Mouse (Mus musculus): Measurements from ENCODE around the gene Ap3d1.

Gene Ap3d1

DNA sequence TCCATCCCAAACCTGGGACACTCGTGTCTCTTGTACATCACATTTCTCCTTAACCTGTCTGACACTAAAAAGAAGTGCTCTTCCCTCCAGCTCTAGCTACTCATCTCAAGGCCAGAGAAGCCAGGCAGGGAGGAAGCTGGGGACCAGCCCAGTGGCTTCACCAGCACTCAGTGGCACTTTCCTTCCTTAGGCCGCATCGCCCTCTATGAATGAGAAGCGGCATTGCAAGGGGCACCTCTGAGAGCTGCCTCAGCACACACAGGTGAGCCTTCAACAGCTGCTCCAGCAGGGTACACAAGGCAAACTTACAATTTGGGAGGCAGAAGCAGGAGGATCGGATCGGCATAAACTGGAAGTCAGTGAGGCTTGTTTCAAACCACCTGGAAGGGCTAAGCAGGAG, 57.9 kb downstream of the Ap3d1 start:
- DNase-seq (ENCODE audit: extremely low read depth, low read depth), result no peak

DNA sequence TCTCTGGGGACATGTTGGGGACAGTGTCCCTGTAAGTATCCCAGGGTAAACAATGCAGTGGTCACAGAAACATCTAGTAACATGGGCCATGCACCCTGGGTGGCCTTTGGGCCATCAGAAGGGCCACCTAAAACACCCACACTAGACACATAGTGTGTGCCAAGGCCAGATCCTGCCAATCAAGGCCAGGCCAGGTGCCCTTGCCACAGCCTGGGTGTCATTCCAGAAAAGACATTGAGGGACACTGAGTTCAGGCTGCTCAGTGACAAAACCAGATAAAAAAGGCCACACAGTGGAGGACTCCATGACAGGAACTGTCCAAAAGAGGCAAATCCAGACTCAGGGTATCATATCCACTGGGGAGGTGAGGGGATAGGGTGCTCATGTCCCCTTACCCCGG, 58.4 kb downstream of the Ap3d1 start:
- no peak for DNase-seq (ENCODE audit: extremely low read depth, low read depth)

DNA sequence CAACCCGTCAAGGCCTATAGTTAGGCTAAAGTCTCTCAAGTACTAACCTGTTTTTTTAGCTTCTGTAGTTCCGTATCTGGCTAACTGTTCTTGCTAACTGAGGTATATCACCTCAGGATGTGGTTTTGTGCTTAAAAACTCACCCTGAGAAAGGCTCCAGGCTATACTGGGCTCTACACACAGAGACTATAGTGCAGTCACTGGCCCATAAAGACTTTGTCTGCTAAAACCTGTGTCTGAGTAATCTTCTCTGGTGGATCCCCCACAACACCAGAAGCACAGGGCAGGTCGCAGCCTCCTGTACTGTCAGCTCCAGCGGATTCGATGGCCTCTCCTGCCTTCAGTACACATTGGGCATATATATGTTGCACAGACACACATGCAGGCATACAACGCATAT, 60.1 kb downstream of the Ap3d1 start:
- no peak for DNase-seq (ENCODE audit: extremely low read depth, low read depth)

DNA sequence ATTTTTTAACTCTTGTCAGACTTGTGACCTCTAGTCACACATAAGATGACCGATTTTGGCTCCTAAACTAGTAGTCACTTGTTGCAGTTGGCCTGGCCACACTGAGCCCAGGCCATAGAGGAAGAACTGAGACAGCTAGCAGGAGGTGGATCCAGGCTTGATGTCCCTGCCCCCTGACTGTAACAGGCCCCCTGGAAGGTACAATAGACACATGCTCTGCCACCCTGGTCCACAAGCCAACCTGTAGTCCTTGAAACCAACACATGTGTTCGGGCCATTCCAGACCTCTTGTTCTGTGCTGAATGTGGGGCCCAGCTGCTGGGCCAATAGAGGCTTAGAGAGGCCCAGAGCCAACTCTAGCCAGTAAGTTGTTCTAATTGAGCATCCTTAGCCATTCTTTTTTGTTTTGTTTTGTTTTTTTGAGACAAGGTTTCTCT, 61.8 kb downstream of the Ap3d1 start:
- DNase-seq (ENCODE audit: extremely low read depth, low read depth), result no peak

DNA sequence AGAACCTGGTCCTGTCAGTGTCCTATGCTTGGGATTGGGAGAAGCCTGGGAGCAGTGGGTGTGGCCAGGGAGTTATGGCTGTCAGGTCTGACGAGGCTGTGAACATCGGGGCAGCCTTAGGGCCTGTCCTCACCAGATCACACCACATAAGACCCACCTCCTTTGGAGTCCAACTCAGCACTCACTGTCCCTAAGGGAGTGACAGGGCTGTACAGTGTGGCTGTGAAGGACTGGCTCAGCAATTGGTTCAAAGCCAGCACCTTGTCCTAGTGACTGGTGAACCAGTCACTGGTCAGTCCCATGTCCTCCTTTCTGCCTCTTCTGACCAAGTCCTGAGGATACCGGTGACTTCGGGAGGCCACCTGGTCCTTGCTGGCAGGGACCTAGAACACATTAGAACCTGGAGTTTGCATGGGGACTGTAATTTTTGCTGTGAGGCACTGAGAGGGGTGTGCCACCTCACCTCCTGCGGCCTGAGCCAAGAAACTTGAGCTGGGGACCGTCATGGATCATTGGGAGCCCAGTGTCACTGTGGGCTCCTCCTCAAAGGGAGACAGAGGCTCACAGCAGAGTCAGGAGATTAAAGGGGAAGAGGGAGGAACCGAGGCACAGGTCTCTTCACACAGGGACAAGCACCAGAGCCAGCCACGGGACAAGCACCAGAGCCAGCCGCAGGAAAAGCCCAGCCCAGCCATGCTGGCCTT, 62.4 kb downstream of the Ap3d1 start:
- DNase-seq (ENCODE audit: extremely low read depth, low read depth), result no peak

DNA sequence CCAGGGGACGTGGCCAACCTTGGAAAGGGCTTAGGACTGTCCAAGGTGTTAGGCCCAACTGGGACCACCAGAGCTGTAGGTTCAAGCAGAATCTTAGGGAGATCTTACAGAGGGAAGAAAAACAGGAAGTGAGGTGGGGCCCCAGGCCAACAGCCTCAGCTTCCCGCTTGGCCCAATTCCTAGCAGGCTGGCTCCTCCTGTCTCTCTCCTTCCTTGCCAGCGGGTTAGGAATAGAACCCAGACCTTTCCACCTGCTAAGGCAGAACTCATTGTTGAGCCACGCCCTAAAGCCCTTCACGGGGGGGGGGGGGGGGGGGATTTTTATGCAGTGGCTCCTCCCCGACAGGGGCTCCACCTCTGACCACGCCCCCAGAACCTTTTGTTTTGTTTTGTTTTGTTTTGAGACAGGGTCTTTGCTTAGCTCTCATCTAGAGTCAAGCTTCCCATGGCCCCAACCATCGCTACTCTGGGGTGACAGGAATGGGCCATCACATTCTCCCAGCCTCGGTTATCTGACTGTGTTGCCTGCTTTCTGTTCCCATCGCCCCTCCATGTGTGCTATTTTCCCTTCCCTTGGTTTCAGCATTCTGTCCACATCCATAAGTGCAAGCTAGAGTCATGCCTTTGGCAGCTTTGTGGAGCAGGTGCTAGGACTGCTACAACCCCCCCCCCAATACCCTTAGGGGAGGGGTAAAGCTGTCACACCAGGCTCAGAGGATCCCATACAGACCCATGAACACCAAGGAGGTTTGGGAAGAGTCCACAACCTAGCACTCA, 63.3 kb downstream of the Ap3d1 start:
- peak; percentile 71 for DNase-seq (ENCODE audit: extremely low read depth, low read depth)

DNA sequence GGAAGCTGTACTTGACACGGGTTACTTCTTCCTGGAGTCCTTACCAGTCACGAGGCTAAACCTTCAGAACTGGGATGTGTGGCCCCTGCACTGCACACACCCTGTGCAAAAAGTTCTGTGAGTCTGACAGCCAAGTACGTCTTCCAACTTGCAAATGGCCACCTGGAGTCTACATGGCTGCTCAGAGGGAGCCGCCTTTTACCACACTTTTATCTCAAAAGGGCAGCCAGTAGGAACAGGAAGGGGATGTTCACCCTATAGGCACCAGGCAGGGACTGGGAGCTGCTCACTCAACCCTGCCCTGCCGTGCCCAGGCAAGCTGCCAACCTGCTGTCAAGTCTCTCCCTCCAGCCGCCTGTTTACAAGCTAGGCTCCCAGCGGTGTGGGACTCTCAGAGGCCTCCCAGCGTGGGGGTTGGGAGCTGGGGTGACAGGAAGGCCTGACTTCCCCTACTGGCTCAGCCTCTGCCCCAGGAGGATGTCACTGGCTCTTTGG, 64.1 kb downstream of the Ap3d1 start, which contains the start of gene Mknk2:
Gene Mknk2 (minus strand): TSS at position 171 of the 495 bp plus-strand sequence.
- peak; percentile 99 for DNase-seq (ENCODE audit: extremely low read depth, low read depth)

DNA sequence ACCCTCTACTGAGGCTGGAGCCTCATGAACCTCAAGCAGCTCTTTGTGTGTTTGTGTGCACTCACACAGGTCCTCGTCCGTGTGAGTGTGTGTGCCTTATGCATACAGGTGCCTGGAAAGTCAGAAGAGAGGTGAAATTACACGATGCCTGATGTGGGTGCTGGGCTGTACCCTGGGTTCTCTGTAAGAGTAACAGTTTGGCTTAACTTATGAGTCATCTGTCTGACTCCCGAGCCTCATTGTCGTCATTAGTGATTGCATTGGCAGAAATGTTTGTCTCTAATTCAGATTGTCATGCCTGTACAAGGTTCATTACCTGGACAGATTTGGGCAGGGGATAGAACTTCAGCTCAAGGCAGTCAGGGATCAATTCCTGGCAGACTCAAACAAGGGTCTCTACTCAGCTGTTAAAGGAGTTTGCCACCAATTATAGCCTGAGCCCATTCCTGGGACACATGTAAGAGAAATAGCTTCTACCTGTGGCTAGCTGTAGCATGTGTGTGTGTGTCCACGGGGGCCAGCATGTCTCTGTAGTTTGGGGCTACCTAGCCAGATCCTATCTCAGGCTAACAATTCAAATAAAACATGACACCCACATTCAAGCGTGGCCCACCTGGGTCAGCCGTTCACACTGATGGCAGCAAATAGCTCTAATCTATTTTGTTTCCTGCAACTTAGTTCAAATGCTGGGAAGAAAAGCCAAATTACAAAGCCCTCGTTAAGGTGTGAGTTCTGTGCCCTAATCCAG, 64.8 kb downstream of the Ap3d1 start:
- DNase-seq (ENCODE audit: extremely low read depth, low read depth), result peak; percentile 46

DNA sequence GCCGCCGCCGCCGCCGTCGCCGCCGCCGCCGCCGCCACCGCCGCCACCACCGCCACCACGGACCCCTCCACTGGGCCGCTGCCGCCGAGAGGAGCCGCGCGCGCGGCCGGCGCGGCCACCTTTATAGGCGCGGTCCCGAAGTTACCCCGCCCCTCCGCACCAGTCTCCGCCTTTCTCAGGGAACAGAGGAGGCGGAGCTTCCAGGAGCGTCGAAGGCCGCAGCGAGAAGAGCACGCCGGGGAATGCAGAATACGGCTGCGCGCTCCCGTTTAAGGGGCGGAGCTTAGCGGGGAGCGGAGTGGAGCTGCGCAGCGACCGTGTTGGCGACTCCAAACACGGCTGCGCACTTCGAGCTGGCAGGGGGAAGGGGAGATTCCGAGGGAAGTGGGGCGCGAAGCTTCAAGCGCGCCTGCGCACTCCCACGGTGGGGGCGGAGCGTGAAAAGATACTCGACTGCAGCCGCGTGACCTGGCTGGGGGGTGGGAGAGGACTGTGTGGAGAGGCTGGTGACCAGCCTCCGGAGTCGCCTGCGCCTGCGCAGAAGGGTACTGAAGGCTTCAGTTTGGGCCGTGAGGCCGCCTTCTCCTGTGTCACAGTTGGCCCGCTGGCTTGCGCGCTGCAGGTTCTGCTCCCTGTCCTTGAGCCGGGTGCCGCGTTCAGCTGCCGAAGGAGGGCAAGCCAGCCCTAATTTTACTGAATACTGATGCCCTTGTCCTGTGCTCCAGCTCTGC, 65.7 kb downstream of the Ap3d1 start:
- peak; percentile 95 for DNase-seq (ENCODE audit: extremely low read depth, low read depth)

DNA sequence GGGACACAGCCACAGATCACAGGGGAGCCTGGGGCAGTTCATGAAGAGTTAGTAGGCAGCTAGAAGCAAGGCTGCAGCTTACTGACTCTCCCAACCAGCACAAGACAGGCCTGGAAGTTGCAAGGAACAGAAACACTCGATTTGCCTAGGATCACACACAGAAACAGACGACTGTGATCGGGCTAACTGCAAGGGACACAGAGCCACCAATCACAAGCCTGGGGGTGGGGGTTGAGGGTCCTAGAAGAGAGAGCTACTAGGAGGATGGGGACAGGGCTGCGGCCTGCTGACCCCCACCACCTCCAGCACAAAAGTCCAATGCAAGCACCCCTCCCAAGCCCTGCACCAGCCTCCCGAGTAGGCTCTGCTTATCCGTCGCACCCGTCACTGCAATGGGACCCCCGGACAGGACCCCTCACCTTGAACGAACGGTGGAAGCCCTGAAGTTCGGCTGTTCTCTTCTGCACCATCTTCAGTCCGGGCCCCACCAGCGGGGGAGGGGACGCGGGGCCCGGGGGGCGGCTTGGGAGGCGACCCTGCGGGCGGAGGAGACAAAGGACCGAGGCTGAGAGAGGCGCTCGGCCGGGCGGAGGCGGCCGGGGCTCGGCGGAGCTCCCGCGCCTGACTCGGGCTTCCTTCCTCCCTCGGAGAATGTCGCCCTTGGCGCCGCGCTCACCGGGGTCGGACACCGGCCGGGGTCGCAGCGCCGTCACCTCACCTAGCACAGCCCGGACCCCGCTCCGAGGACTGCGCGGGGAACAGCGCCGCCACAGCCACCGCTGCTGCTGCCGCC, 66.5 kb downstream of the Ap3d1 start:
- no peak for DNase-seq (ENCODE audit: extremely low read depth, low read depth)

DNA sequence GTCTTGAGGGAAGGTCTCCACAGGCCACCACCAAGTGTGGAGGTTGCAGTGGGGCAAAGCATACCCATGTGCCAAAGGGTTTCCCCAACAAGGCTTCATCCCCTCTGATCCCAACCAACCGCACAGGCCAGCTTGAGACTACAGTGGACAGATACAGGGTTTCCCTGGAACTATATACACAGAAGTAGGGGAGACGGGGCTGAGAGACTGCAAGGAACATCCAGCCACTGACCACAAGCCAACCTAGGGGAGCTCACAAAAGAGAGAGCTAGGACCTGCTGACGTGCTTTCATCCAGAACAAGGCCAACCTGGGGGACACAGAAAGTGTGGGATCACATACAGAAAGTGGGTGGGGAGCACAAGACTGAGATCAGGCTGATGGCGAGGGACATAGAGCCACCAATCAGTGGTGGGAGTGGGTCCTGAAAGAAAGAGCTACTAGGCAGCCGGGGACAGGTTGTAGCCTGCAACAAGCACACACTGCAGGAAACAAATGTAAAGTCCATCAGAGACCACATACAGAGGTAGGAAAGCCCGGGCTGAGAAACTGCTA, 67.1 kb downstream of the Ap3d1 start:
- DNase-seq (ENCODE audit: extremely low read depth, low read depth), result no peak

DNA sequence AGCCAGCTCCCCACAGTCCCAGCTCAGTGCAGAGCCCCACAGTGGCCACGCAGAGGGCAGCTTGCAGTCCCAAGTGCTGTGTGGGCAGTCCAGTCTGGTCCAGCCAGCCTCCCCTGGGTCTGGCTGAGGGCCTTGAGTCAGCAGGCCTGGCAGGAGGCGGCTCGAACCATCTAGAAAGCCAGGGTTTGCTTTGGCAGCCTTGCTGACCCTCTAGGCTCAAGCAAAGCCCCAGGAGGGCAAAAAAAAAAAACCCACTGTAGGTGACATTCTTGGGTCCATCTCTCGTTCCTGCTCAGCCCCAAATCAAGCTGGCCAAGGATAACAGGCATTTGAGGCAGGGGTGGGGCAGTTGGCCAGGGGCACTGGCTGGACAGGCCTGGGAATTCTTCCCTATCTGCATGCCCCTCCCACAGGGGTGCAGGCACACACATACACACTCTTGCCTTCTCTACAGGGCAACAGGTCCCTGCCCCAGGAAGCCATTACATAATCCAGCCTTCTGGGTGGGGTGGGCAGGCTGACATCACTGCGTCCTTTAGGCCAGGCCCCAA, 67.8 kb downstream of the Ap3d1 start:
- no peak for DNase-seq (ENCODE audit: extremely low read depth, low read depth)

DNA sequence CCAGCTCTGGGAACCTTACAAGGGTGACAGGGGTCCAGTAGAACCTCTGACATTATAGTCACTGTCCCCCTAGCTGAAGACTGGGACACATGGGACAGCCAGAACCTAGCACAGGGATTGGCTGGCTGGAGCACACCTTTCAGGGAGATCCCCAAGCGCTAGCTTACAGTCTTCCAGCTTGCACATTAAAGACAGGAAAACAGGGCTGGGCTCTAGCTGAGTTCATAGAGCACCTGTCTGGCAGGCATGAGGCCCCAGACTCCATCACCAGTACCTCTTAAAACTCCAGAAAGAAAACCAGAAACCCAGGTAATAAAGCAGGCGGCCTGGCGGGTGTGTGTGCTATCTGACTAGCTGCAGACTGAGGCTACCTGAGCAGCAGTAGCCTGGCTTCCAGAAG, 68.4 kb downstream of the Ap3d1 start:
- no peak for DNase-seq (ENCODE audit: extremely low read depth, low read depth)

DNA sequence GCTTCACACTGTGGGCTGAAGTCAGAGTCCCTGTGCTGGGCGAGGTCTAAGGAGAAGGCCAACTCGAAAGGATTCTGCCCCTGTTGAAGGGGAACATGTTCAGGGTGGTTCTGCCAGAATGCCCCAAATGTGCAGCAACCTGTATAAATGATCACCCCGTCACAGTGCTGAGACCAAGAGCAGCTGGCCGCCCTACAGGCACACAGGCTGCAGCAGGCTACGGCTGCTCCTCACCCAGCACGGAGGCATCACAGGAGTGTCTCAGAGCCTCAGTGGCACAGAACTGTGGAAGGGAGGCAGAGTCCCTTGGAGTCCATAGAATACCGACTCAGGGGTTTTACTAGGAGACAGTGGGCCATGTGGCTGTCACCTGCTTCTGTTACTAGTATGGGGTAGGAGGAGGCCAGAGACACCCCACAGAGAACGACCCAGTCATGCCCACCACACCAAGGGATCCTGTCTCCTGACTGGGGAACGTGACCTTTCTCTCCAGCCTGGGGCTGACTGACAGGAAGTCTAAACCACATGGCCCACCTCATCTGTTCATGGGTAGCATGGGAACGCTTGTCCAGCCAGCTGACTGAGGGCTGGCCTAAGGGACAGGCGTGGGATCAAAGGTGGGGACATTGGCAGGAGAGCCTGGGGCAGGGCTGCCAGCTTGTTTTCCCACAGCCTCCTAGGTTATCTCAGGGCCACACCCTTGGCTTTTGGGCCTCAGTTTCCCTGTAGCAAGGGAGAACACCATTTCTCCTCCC, 70.0 kb downstream of the Ap3d1 start:
- DNase-seq (ENCODE audit: extremely low read depth, low read depth), result no peak

DNA sequence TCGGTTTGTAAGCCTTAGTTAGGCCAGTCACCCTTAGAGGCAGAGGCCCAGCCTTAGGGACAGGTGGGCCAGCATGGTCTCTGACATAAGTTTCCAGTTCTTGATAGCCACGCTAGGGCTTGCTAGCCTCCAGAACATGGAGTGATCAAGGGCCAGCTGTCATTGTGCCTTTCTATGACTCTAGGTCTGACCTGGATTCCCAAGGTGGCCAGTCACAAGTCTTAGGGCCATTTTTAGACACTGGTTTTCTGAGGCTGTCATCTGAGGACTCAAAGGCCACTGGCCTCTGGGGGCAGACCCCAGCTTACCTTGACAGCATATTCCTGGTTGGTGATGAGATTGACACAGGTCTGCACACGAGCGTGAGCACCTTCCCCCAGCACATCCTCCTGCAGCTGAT, 70.8 kb downstream of the Ap3d1 start:
- DNase-seq (ENCODE audit: extremely low read depth, low read depth), result no peak

DNA sequence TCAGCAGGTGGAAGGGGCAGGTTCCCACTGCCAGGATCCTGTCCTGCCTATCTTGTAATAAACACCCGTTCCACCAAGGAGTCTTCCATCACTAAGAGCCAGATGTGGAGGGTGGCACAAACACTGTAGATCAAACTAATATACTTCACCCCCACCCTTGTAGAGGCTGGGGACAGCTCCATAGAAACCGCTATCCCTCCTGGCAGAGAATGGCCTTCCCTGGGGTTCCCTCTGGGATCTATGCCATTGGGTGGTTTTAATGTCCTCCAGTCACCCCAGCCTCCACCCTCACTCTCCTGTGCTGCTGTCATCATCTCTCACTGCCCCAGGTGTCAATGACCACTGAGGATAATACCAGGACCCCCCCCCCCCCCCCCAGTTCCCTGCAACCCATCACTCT, 71.5 kb downstream of the Ap3d1 start:
- DNase-seq (ENCODE audit: extremely low read depth, low read depth), result no peak

DNA sequence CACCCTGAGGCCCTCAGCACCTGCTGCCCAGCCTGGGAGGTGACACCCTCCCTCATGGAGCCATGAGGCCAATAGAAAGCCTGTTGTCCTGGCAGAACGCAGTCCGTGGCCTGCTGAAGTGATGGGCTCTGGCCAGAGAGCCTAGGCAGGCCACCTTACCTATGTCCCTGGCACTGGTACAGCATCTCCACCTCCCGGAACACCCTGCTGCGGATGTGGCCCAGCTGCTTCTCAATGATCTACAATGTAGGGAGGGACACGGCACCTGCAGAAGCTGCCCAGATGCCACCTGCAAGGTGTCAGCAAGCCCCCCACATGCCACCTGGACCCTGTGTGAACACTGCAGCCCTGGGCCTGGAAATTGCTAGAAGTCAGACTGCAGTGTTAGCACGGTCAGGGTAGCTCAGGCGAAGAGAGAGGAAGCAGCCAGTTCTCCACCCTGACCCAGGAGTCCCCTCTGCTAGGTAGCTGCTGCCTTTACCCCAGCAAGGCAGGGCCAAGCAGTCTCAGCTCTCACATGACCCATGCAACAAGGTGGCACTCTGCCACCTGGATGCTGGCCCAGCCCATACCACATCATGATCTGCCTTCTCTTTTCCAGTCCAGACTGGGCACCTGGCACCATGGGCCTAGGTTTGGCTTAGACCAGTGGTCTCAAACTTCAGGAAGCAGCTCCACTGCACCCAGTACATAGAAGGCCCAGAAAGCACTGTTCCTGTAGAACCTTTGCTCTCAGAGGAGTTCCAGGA, 72.2 kb downstream of the Ap3d1 start:
- DNase-seq (ENCODE audit: extremely low read depth, low read depth), result no peak

DNA sequence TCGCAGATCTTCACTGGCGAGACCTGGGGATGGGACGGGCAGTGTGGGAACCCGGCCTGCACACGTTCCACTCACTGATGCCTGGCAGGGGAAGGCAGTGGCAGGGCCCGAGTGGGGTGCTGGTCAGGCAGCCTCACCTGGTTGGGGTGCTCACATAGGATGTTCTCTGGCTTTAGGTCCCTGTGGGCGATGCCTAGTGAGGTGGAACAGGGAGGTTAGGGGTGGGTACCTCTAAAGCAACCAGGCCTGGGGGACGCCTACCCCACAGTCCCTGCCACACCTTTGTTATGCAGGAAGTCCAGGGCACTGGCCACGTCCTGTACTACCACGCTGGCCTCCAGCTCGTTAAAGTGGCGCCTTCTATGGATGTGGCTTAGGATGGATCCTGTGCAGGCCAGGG, 73.0 kb downstream of the Ap3d1 start:
- no peak for DNase-seq (ENCODE audit: extremely low read depth, low read depth)

Data from MEL-GATA-1-ER (cell line).